Mouse (Mus musculus) heart, embryonic 14.5 days (tissue): ENCODE measurements around the gene Xrcc4. TPM values are rescaled to one million over a fixed set of nuclear protein-coding genes. Genes with fewer than 3 reads are reported as not detected.
"Not testable (repeated sequence)": the region's sequence is repeated elsewhere in the genome, so short reads cannot be mapped to it uniquely, and the experiment has no call there.

Experiments
- ATAC-seq: fragments of 200-750 bp; cut with Nextera tagmentation; 2 replicates; pipeline ENCODE4 v1.8.0; 2017; ENCODE audit warnings: low read depth, moderate TSS enrichment; ENCODE audit not compliant: insufficient number of reproducible peaks, insufficient read depth, low FRiP score
- H3K27ac ChIP-seq, 2 experiments: fragments of 200-500 bp in 1 of 2; fragments of 300-500 bp in 1 of 2; sonication (generic) in 1 of 2; replicated peaks in 1 of 2; 2 replicates each; pipeline ENCODE4 v1.5.1; 2012 to 2014; ENCODE audit warnings: low read depth in 2 of 2, low read length in 2 of 2, control low read depth in 1 of 2, mild to moderate bottlenecking in 1 of 2, mixed read lengths in 1 of 2; ENCODE audit not compliant: control insufficient read depth in 1 of 2, insufficient read depth in 1 of 2
- H3K27me3 ChIP-seq: fragments of 300-500 bp; sonication (generic); 2 replicates; pipeline ENCODE4 v1.6.1; 2014; ENCODE audit warnings: mild to moderate bottlenecking, low read length, control low read depth; ENCODE audit not compliant: control insufficient read depth, insufficient read depth
- H3K36me3 ChIP-seq: fragments of 300-500 bp; sonication (generic); 2 replicates; pipeline ENCODE4 v1.6.1; 2014; ENCODE audit warnings: mild to moderate bottlenecking, control low read depth, low read length, mixed read lengths; ENCODE audit not compliant: control insufficient read depth, insufficient read depth
- H3K4me1 ChIP-seq, 2 experiments: fragments of 200-500 bp in 1 of 2; fragments of 300-500 bp in 1 of 2; sonication (generic) in 1 of 2; 2 replicates each; pipeline ENCODE4 v1.6.1; 2012 to 2014; ENCODE audit warnings: low read length in 2 of 2, control low read depth in 1 of 2, mixed read lengths in 1 of 2; ENCODE audit not compliant: control insufficient read depth in 2 of 2, insufficient read depth in 2 of 2
- H3K4me2 ChIP-seq: fragments of 300-500 bp; sonication (generic); 2 replicates; pipeline ENCODE4 v1.6.1; 2014; ENCODE audit warnings: mild to moderate bottlenecking, low read length
- H3K4me3 ChIP-seq, 2 experiments: fragments of 200-500 bp in 1 of 2; fragments of 300-500 bp in 1 of 2; sonication (generic) in 1 of 2; 2 replicates each; pipeline ENCODE4 v1.5.1; 2012 to 2014; ENCODE audit warnings: low read length in 2 of 2, mild to moderate bottlenecking in 2 of 2, control low read depth in 1 of 2, low read depth in 1 of 2, moderate library complexity in 1 of 2; ENCODE audit not compliant: control insufficient read depth in 1 of 2, insufficient read depth in 1 of 2
- H3K9ac ChIP-seq: fragments of 300-500 bp; sonication (generic); 2 replicates; pipeline ENCODE4 v1.6.1; 2014; ENCODE audit warnings: mild to moderate bottlenecking, low read length
- H3K9me3 ChIP-seq: fragments of 300-500 bp; sonication (generic); 2 replicates; pipeline ENCODE4 v1.6.1; 2016; ENCODE audit warnings: low read length, control low read depth; ENCODE audit not compliant: control insufficient read depth
- WGBS: fragments of 180-500 bp; shearing (Covaris S2); extraction: QIAGEN DNeasy Blood & Tissue Kit; methylation state at CpG from one replicate; pipeline ENCODE4 v1.1.7; 2014; 5-methylcytosine and 5-hydroxymethylcytosine counted together
- polyA plus RNA-seq: library from polyadenylated mRNA; unstranded; fragments of >200 nt; fragmentation: Nextera tagmentation; extraction: Ambion mirVana; gene quantifications from 2 replicates; pipeline ENCODE4 v1.2.1, GENCODE M21; 2014

Gene Xrcc4
- polyA plus RNA-seq, 1 experiment from 2014 or later, result 22.1 TPM

DNA sequence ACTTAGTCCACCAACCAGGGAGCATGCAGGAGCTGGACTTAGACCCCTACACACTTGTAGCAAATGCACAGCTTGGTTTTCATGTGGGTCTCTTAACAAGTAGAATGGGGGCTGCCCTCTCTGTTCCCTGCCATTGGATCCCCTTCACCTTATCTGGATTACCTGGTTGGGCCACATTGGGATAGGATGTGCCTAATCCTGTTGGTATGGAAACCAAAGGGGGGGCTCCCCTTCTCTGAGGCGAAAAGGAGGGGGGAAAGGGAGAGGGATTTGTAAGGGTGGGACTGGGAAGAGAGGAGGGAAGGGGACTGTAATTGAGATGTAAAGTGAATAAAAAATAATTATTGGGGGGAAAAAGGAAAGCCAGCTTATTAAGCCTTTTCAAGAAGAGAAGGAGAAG, 311.6 kb downstream of the Xrcc4 start:
- no peak overlapping the region for H3K4me3 ChIP-seq
- H3K9me3 ChIP-seq, result no peaks in the 10 kb centered on the region
- no peak for ATAC-seq
- H3K36me3 ChIP-seq, result no peaks in the 10 kb centered on the region
- 92% methylated on average over 1 of the region's 1 CpGs for WGBS
- H3K4me1 ChIP-seq, result peaks cover 0 to 10% of the 10 kb centered on the region in 2 experiments; a peak in 2 of 4 replicates
- no peaks in the 10 kb centered on the region for H3K27me3 ChIP-seq
- H3K27ac ChIP-seq, result no peak overlapping the region
- H3K4me2 ChIP-seq, result no peak overlapping the region
- no peak overlapping the region for H3K9ac ChIP-seq

DNA sequence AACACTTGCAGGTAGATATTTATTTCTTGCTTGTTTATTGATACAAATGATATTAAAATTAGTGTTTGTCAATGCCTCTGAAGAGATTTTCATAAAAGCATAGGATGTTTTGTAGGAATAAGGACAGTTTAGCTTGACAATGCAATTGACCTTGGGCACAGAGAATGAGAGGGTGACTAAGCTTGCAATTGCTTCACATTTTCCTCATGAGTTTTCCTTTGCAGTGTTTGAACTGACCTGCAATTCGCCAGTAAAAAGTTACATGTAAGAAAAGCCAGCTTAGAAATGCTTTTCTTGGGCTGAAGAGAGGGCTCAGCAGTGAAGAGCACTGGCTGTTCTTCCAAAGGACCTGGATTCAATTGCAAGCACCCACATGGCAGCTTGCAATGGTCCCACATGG, 312.3 kb downstream of the Xrcc4 start:
- Histone ChIP-seq H3K4me2 (no peak overlapping the region), H3K27ac (no peak overlapping the region), H3K4me1 (peaks cover 0 to 10% of the 10 kb centered on the region in 2 experiments; a peak in 2 of 4 replicates), H3K4me3 (no peak overlapping the region), H3K36me3 (no peaks in the 10 kb centered on the region), H3K9me3 (no peaks in the 10 kb centered on the region), H3K9ac (no peak overlapping the region), H3K27me3 (no peaks in the 10 kb centered on the region)
- no peak for ATAC-seq
- WGBS, result 81% methylated on average over 1 of the region's 1 CpGs

- no peaks in the 10 kb centered on the region for H3K27me3 ChIP-seq
- ATAC-seq, result no peak
- no peaks in the 10 kb centered on the region for H3K4me1 ChIP-seq
- H3K36me3 ChIP-seq, result no peaks in the 10 kb centered on the region
- no peak overlapping the region for H3K4me2 ChIP-seq
- no peaks in the 10 kb centered on the region for H3K9me3 ChIP-seq
- no peak overlapping the region for H3K4me3 ChIP-seq
- H3K27ac ChIP-seq, result no peak overlapping the region
- H3K9ac ChIP-seq, result no peak overlapping the region
- 39% methylated on average over 1 of the region's 1 CpGs for WGBS
These were observed 322.9 kb downstream of the Xrcc4 start for GRCm38 (mm10) chr13:89766551-89766950.

- Histone ChIP-seq H3K4me1 (no peaks in the 10 kb centered on the region), H3K4me3 (no peak overlapping the region), H3K27me3 (no peaks in the 10 kb centered on the region), H3K9me3 (no peaks in the 10 kb centered on the region), H3K36me3 (no peaks in the 10 kb centered on the region), H3K27ac (no peak overlapping the region), H3K4me2 (no peak overlapping the region), H3K9ac (no peak overlapping the region)
- ATAC-seq, result no peak
- WGBS, result 93% methylated on average over 3 of the region's 3 CpGs
These were observed 323.4 kb downstream of the Xrcc4 start for GRCm38 (mm10) chr13:89765966-89766365.

DNA sequence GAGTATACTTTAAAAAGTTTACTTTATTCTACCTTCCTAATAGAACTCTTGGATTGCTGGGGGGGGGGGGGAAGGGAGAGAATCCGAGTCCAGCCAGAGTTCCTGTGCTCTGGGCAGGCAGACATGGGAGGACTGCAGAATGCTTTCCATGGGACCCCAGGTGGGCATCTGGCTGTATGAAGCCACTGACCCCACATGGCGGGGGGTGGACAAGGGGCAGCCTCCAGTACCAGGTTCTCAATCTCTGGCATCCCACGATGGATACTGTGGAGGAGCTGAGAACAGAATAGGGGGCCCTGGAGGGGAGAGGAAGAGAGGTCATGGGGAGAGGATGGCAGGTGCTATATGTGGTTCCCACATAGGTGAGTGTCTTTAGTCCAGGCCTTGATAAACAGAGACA, 327.1 kb downstream of the Xrcc4 start:
- ATAC-seq, result no peak
- Histone ChIP-seq H3K4me1 (peaks cover 2 to 11% of the 10 kb centered on the region in 2 experiments; a peak in 3 of 4 replicates), H3K36me3 (no peaks in the 10 kb centered on the region), H3K27ac (no peak overlapping the region), H3K4me2 (no peak overlapping the region), H3K9me3 (no peaks in the 10 kb centered on the region), H3K4me3 (no peak overlapping the region), H3K27me3 (no peaks in the 10 kb centered on the region), H3K9ac (no peak overlapping the region)
- 85% methylated on average over 3 of the region's 3 CpGs for WGBS

- H3K4me3 ChIP-seq, result no peak overlapping the region
- no peaks in the 10 kb centered on the region for H3K27me3 ChIP-seq
- ATAC-seq, result no peak
- H3K9me3 ChIP-seq, result no peaks in the 10 kb centered on the region
- no peak overlapping the region for H3K27ac ChIP-seq
- no peak overlapping the region for H3K4me2 ChIP-seq
- H3K9ac ChIP-seq, result no peak overlapping the region
- no peaks in the 10 kb centered on the region for H3K36me3 ChIP-seq
- H3K4me1 ChIP-seq, result peaks cover 2 to 11% of the 10 kb centered on the region in 2 experiments; a peak in 3 of 4 replicates
These were observed 333.1 kb downstream of the Xrcc4 start for GRCm38 (mm10) chr13:89756347-89756746.

- H3K4me2 ChIP-seq, H3K4me3 ChIP-seq, ATAC-seq, H3K27ac ChIP-seq, H3K9me3 ChIP-seq, H3K27me3 ChIP-seq, H3K36me3 ChIP-seq, H3K9ac ChIP-seq: not testable (repeated sequence)
- WGBS, result 14% methylated on average over 3 of the region's 3 CpGs
- H3K4me1 ChIP-seq, result peaks cover 6 to 23% of the 10 kb centered on the region in 2 experiments
These were observed 338.8 kb downstream of the Xrcc4 start for GRCm38 (mm10) chr13:89750562-89750961.

- H3K4me1 ChIP-seq, result peaks cover 6 to 34% of the 10 kb centered on the region in 2 experiments
- peak overlapping the region in 1 of 2 experiments; percentile 77; a peak in 3 of 4 replicates for H3K4me3 ChIP-seq
- H3K27me3 ChIP-seq, result no peaks in the 10 kb centered on the region
- WGBS, result 28% methylated on average over 8 of the region's 8 CpGs
- H3K27ac ChIP-seq, result peak overlapping the region in 1 of 2 experiments; percentile 93; a peak in 2 of 4 replicates
- peak overlapping the region; percentile 91 for H3K4me2 ChIP-seq
- H3K9me3 ChIP-seq, result no peaks in the 10 kb centered on the region
- H3K36me3 ChIP-seq, result no peaks in the 10 kb centered on the region
- ATAC-seq, result no peak
- peak overlapping the region; percentile 91 for H3K9ac ChIP-seq
These were observed 346.2 kb downstream of the Xrcc4 start for GRCm38 (mm10) chr13:89743201-89743600.
